Mouse (Mus musculus): ENCODE measurements at regions not wholly inside any gene's neighbourhood (a gene's known extent, or its start where the extent isn't known, plus 50 kb on each side); places are given as distances from the start of the nearest gene placed in this dataset.

DNA sequence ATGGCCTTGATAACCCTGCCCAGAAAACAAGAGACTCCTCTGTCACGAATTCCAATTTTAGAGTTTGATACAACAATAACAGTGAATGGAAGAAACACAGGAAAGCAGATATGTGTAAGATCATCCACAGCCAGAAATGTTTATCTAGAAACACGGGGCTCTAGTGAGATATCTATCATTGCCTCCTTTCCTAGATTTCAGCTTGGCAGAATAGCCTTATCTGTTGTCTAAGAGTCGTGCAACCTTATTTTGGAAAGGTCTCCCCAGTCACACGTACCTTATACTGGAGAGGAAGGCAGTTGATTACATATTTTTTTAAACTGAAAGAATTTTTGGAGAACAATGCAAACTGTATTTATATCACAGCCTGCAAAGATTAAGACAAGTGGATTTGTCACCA, 61.6 kb downstream of the Gm10295 start:
- Histone ChIP-seq H3K4me1 (ENCODE audit: control insufficient read depth, insufficient read depth, low read length) (no peaks in the 10 kb centered on the region), H3K4me3 (ENCODE audit: low read length) (no peak overlapping the region), H3K27me3 (replicated peaks; ENCODE audit: control insufficient read depth, insufficient read depth, low read length) (no peaks in the 10 kb centered on the region), H3K27ac (ENCODE audit: low read length) (no peak overlapping the region), H3K9me3 (ENCODE audit: control insufficient read depth, low read length) (no peaks in the 10 kb centered on the region), H3K9ac (ENCODE audit: low read depth, low read length) (no peak overlapping the region), H3K36me3 (ENCODE audit: control insufficient read depth, insufficient read depth, low read length) (no peaks in the 10 kb centered on the region), H3K4me2 (ENCODE audit: low read depth, low read length) (no peak overlapping the region)
- 54% methylated on average over 4 of the region's 4 CpGs for WGBS
- ATAC-seq: no peak

DNA sequence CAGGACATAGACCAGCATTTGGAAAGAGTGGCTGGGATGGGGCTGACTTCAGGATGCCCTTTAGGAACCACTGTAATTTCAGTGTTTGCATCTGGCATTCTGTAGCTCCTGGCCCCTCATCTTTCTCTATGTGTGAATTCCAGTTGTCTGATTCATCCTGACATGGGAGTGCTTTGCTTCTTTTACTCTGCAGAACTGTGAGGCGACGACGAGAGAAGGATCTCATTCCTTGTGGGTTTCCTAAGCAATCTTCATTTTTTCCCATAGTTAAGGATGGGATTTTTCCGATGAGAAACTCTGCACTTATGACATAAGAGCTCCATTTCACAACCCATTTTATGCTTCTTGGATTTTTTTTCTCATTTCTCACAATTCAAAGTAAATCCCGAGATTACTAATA, 62.0 kb downstream of the Gm10295 start:
- no peaks in the 10 kb centered on the region for H3K27me3 ChIP-seq (replicated peaks; ENCODE audit: control insufficient read depth, insufficient read depth, low read length)
- H3K9me3 ChIP-seq (ENCODE audit: control insufficient read depth, low read length): no peaks in the 10 kb centered on the region
- 67% methylated on average over 5 of the region's 5 CpGs for WGBS
- H3K4me1 ChIP-seq (ENCODE audit: control insufficient read depth, insufficient read depth, low read length): no peaks in the 10 kb centered on the region
- no peak for ATAC-seq
- H3K4me3 ChIP-seq (ENCODE audit: low read length): no peak overlapping the region
- H3K4me2 ChIP-seq (ENCODE audit: low read depth, low read length): no peak overlapping the region
- H3K36me3 ChIP-seq (ENCODE audit: control insufficient read depth, insufficient read depth, low read length): no peaks in the 10 kb centered on the region
- H3K9ac ChIP-seq (ENCODE audit: low read depth, low read length): no peak overlapping the region
- H3K27ac ChIP-seq (ENCODE audit: low read length): no peak overlapping the region

DNA sequence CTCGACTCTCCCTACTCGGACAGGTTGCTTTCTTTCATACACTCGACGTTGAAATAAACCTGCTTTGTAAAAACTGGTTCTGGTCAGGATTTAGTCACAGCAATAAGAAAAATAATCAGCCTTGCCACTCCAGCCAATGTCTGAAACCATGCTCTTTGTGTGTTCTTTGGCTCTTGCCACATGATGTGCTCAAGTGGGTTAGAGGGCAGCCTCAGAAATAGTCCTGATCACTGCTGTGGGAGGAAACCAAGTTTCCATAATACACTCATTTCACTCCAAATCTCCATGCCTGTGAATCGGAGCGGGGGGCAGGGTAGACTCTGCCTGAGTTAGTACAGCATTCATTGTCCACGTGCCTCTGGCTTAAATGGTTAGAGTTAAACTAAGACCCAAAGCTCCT, 63.8 kb downstream of the Gm10295 start:
- H3K36me3 ChIP-seq (ENCODE audit: control insufficient read depth, insufficient read depth, low read length): no peaks in the 10 kb centered on the region
- 87% methylated on average over 7 of the region's 7 CpGs for WGBS
- H3K27ac ChIP-seq (ENCODE audit: low read length): no peak overlapping the region

DNA sequence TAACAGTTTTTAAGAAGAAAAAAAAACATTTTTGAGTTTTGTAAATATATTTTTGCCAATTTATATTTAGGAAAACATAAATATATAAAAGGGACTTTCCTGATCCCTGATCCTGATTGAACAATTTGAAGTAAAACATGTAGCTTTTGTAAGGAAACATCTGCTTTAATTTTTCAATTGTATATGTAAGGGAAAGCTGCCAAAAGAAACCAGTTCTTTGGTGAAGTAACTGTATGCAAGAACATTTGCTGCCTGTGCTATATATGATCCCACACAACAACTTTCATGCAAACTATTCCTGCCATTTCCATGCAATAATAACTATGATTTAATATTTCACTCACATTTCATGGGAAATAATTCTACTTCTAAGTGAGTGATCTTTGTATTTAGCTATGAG, 67.0 kb downstream of the Gm10295 start:
- ATAC-seq: no peak
- no peaks in the 10 kb centered on the region for H3K36me3 ChIP-seq (ENCODE audit: control insufficient read depth, insufficient read depth, low read length)
- no peak overlapping the region for H3K9ac ChIP-seq (ENCODE audit: low read depth, low read length)
- no peaks in the 10 kb centered on the region; the same call in 1 of the 2 replicates for H3K9me3 ChIP-seq (ENCODE audit: control insufficient read depth, low read length)
- no peak overlapping the region for H3K4me3 ChIP-seq (ENCODE audit: low read length)
- H3K4me2 ChIP-seq (ENCODE audit: low read depth, low read length): no peak overlapping the region
- H3K27ac ChIP-seq (ENCODE audit: low read length): no peak overlapping the region
- H3K4me1 ChIP-seq (ENCODE audit: control insufficient read depth, insufficient read depth, low read length): no peaks in the 10 kb centered on the region
- H3K27me3 ChIP-seq (replicated peaks; ENCODE audit: control insufficient read depth, insufficient read depth, low read length): no peaks in the 10 kb centered on the region

More for the DNA sequence above, 63.8 kb downstream of the Gm10295 start:
- H3K9me3 ChIP-seq (ENCODE audit: control insufficient read depth, low read length): no peaks in the 10 kb centered on the region; the same call in 1 of the 2 replicates
- H3K9ac ChIP-seq (ENCODE audit: low read depth, low read length): no peak overlapping the region
- no peaks in the 10 kb centered on the region for H3K27me3 ChIP-seq (replicated peaks; ENCODE audit: control insufficient read depth, insufficient read depth, low read length)
- no peak for ATAC-seq
- H3K4me1 ChIP-seq (ENCODE audit: control insufficient read depth, insufficient read depth, low read length): no peaks in the 10 kb centered on the region
- no peak overlapping the region for H3K4me2 ChIP-seq (ENCODE audit: low read depth, low read length)
- H3K4me3 ChIP-seq (ENCODE audit: low read length): no peak overlapping the region

DNA sequence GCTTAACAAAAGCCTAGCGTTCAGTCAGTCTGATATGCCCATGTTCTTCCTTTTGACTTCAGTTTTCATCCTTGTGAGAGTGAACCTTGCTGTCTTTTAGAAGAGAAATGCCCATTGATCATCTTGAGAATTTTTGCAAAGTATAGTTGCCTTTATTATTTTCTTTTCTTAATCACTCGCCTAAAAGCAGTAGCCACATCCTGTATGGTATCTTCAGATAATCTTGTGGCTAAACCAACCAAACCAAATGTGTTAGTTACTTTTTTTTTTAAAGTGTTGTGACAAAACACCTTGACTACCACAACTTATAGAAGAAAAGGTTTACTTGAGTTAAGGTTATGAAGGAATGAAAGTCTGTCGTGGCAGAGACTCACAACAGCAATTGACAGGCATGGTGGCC, 67.9 kb downstream of the Gm10295 start:
- ATAC-seq: no peak
- H3K4me3 ChIP-seq (ENCODE audit: low read length): no peak overlapping the region
- no peaks in the 10 kb centered on the region for H3K36me3 ChIP-seq (ENCODE audit: control insufficient read depth, insufficient read depth, low read length)
- no peaks in the 10 kb centered on the region for H3K4me1 ChIP-seq (ENCODE audit: control insufficient read depth, insufficient read depth, low read length)
- no peaks in the 10 kb centered on the region; the same call in 1 of the 2 replicates for H3K9me3 ChIP-seq (ENCODE audit: control insufficient read depth, low read length)
- H3K27me3 ChIP-seq (replicated peaks; ENCODE audit: control insufficient read depth, insufficient read depth, low read length): no peaks in the 10 kb centered on the region
- no peak overlapping the region for H3K9ac ChIP-seq (ENCODE audit: low read depth, low read length)
- WGBS: 95% methylated on average over 3 of the region's 3 CpGs
- H3K27ac ChIP-seq (ENCODE audit: low read length): no peak overlapping the region
- H3K4me2 ChIP-seq (ENCODE audit: low read depth, low read length): no peak overlapping the region

DNA sequence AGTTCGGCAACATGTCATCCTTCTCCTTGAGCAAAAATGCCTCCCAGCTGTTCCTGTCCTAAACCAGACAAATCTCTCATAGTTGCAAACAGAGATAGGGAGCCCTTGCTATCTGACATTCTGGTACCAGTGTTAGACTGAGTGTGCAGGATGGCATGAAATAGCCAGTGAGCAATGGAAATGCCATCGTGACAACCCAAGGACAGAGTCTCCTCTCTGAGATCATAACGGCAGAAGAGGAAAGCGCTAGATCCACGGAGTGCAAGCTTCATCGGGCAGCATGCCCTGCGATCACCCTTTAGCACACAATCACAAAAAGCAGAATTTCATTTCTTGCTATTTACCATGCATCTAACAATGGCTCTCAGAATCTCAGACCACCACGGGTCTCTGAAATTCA, 85.2 kb downstream of the Gm10295 start:
- no peak for ATAC-seq
- H3K36me3 ChIP-seq (ENCODE audit: control insufficient read depth, insufficient read depth, low read length): no peaks in the 10 kb centered on the region
- H3K9ac ChIP-seq (ENCODE audit: low read depth, low read length): no peak overlapping the region
- WGBS: 85% methylated on average over 8 of the region's 8 CpGs
- no peak overlapping the region for H3K27ac ChIP-seq (ENCODE audit: low read length)
- H3K27me3 ChIP-seq (replicated peaks; ENCODE audit: control insufficient read depth, insufficient read depth, low read length): no peaks in the 10 kb centered on the region
- no peaks in the 10 kb centered on the region for H3K9me3 ChIP-seq (ENCODE audit: control insufficient read depth, low read length)
- no peak overlapping the region for H3K4me2 ChIP-seq (ENCODE audit: low read depth, low read length)
- H3K4me3 ChIP-seq (ENCODE audit: low read length): no peak overlapping the region
- no peaks in the 10 kb centered on the region for H3K4me1 ChIP-seq (ENCODE audit: control insufficient read depth, insufficient read depth, low read length)

DNA sequence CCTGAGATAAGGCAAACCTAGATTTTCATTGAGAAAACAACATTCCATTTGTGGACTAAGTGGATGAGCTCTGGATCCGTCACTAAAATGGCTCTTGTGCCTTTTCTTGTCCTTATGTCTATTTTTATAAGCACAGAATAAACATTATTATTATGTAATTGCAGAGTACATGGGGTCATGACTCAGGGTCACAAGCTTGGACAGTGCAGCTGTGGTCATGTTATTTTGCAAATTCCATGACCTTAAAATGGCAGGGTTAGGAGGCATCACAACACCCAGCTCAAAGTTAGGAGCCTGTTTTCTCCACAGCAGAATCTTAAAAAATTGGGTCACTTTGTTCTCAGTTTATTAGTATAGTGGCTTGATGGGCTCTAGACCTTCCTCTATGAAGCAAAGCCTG, 87.2 kb downstream of the Gm10295 start:
- H3K27ac ChIP-seq (ENCODE audit: low read length): no peak overlapping the region
- 66% methylated on average over 1 of the region's 1 CpGs for WGBS
- no peaks in the 10 kb centered on the region for H3K4me1 ChIP-seq (ENCODE audit: control insufficient read depth, insufficient read depth, low read length)
- no peaks in the 10 kb centered on the region for H3K36me3 ChIP-seq (ENCODE audit: control insufficient read depth, insufficient read depth, low read length)
- ATAC-seq: no peak
- H3K4me3 ChIP-seq (ENCODE audit: low read length): no peak overlapping the region
- H3K4me2 ChIP-seq (ENCODE audit: low read depth, low read length): no peak overlapping the region
- no peaks in the 10 kb centered on the region for H3K27me3 ChIP-seq (replicated peaks; ENCODE audit: control insufficient read depth, insufficient read depth, low read length)
- H3K9me3 ChIP-seq (ENCODE audit: control insufficient read depth, low read length): no peaks in the 10 kb centered on the region
- no peak overlapping the region for H3K9ac ChIP-seq (ENCODE audit: low read depth, low read length)

DNA sequence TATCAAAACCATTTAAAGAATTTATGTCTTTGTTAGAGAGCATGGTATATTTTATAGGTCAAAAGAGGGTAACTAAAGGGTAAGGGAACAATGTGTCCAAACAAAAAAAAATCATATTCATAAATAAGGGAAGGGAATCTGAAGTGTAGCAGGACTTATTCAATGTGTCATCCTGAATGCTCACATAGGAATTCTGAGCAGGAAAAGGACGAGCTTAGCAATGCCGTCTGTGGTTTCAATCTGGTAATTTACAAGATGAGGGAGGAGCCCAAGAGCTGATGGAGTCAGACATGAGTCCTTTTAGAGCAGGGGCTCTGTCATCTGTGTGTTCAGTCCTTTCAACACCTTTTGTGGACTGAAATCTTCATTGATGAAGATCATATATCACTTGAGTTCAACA, 101.6 kb downstream of the Gm10295 start:
- Histone ChIP-seq H3K9me3 (ENCODE audit: control insufficient read depth, low read length) (no peaks in the 10 kb centered on the region), H3K4me3 (ENCODE audit: low read length) (no peak overlapping the region), H3K36me3 (ENCODE audit: control insufficient read depth, insufficient read depth, low read length) (no peaks in the 10 kb centered on the region), H3K9ac (ENCODE audit: low read depth, low read length) (no peak overlapping the region), H3K27me3 (replicated peaks; ENCODE audit: control insufficient read depth, insufficient read depth, low read length) (no peaks in the 10 kb centered on the region), H3K27ac (ENCODE audit: low read length) (no peak overlapping the region), H3K4me2 (ENCODE audit: low read depth, low read length) (no peak overlapping the region), H3K4me1 (ENCODE audit: control insufficient read depth, insufficient read depth, low read length) (no peaks in the 10 kb centered on the region)
- no peak for ATAC-seq
- 60% methylated on average over 2 of the region's 2 CpGs for WGBS

DNA sequence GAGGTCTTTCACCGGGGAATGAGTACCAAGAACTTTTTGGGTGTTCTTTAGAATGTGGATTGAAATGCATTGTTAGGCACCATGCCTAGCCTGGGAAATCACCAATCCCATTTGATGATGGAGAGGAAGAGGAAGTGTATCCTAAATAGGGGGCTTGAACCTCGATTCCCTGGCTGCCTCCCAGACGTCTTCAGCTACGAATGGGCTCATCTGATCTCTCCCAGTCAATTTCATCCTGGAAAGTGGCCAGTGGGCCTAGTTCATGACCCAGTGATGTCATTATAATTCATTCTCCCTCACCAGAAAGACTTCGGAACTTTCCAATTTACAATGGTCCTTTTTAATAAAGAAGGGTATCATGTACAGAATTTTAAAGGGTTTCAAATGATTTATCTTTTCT, 102.1 kb downstream of the Gm10295 start:
- no peak for ATAC-seq
- no peak overlapping the region for H3K27ac ChIP-seq (ENCODE audit: low read length)
- no peaks in the 10 kb centered on the region for H3K9me3 ChIP-seq (ENCODE audit: control insufficient read depth, low read length)
- no peak overlapping the region for H3K9ac ChIP-seq (ENCODE audit: low read depth, low read length)
- WGBS: 52% methylated on average over 5 of the region's 5 CpGs
- H3K27me3 ChIP-seq (replicated peaks; ENCODE audit: control insufficient read depth, insufficient read depth, low read length): no peaks in the 10 kb centered on the region
- no peak overlapping the region for H3K4me2 ChIP-seq (ENCODE audit: low read depth, low read length)
- H3K4me3 ChIP-seq (ENCODE audit: low read length): no peak overlapping the region
- H3K4me1 ChIP-seq (ENCODE audit: control insufficient read depth, insufficient read depth, low read length): no peaks in the 10 kb centered on the region
- H3K36me3 ChIP-seq (ENCODE audit: control insufficient read depth, insufficient read depth, low read length): no peaks in the 10 kb centered on the region

DNA sequence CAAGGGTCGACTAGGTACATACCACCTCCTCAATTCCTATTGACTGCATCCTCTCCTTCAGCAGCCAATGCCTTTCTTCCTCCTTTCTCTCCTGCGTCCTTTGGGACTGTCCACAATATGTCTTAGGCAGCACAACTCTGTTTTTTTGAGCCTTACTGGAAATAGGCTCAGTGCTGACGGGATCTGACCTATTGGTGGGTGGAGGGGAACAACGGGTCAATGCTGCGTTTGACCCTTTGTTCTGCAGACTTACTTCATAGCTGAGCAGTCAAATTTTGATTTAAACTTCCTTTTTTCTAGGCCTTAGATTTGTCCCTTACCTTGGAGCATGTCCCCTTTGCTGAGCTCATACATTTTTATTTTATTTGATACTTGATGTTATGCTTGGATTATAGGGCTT, 103.4 kb downstream of the Gm10295 start:
- Histone ChIP-seq H3K4me3 (ENCODE audit: low read length) (no peak overlapping the region), H3K4me2 (ENCODE audit: low read depth, low read length) (no peak overlapping the region), H3K9ac (ENCODE audit: low read depth, low read length) (no peak overlapping the region), H3K4me1 (ENCODE audit: control insufficient read depth, insufficient read depth, low read length) (no peaks in the 10 kb centered on the region), H3K27me3 (replicated peaks; ENCODE audit: control insufficient read depth, insufficient read depth, low read length) (no peaks in the 10 kb centered on the region), H3K36me3 (ENCODE audit: control insufficient read depth, insufficient read depth, low read length) (no peaks in the 10 kb centered on the region), H3K27ac (ENCODE audit: low read length) (no peak overlapping the region), H3K9me3 (ENCODE audit: control insufficient read depth, low read length) (no peaks in the 10 kb centered on the region)
- WGBS: 82% methylated on average over 5 of the region's 5 CpGs
- no peak for ATAC-seq
